Mouse (Mus musculus) liver, embryonic 15.5 days (tissue): ENCODE measurements at regions not wholly inside any gene's neighbourhood (a gene's known extent, or its start where the extent isn't known, plus 50 kb on each side); places are given as distances from the start of the nearest gene placed in this dataset.

Experiments used
- ATAC-seq: fragments of 200-750 bp; cut with Nextera tagmentation; 2 replicates; pipeline ENCODE4 v1.8.0; 2017; ENCODE audit warnings: moderate number of reproducible peaks, mild to moderate bottlenecking, moderate library complexity; ENCODE audit not compliant: insufficient read depth
- H3K27ac ChIP-seq: fragments of 300-500 bp; sonication (generic); replicated peaks from 2 replicates; pipeline ENCODE4 v1.5.1; 2015; ENCODE audit warnings: mild to moderate bottlenecking, inconsistent platforms
- H3K27me3 ChIP-seq: fragments of 300-500 bp; sonication (generic); 2 replicates; pipeline ENCODE4 v1.6.1; 2015; ENCODE audit warnings: mild to moderate bottlenecking, inconsistent platforms
- H3K36me3 ChIP-seq: fragments of 300-500 bp; sonication (generic); replicated peaks from 2 replicates; pipeline ENCODE4 v1.6.1; 2015; ENCODE audit warnings: moderate library complexity, mild to moderate bottlenecking, inconsistent platforms
- H3K4me1 ChIP-seq: fragments of 300-500 bp; sonication (generic); replicated peaks from 2 replicates; pipeline ENCODE4 v1.6.1; 2015; ENCODE audit warnings: inconsistent platforms
- H3K4me2 ChIP-seq: fragments of 300-500 bp; sonication (generic); 2 replicates; pipeline ENCODE4 v1.6.1; 2015; ENCODE audit warnings: moderate library complexity, mild to moderate bottlenecking, inconsistent platforms
- H3K4me3 ChIP-seq: fragments of 300-500 bp; sonication (generic); replicated peaks from 2 replicates; pipeline ENCODE4 v1.5.1; 2015; ENCODE audit warnings: mild to moderate bottlenecking, inconsistent platforms
- H3K9ac ChIP-seq: fragments of 300-500 bp; sonication (generic); 2 replicates; pipeline ENCODE4 v1.6.1; 2015; ENCODE audit warnings: moderate library complexity, mild to moderate bottlenecking, inconsistent platforms
- H3K9me3 ChIP-seq: fragments of 300-500 bp; sonication (generic); replicated peaks from 2 replicates; pipeline ENCODE4 v1.6.1; 2016; ENCODE audit warnings: inconsistent platforms
- WGBS: fragments of 180-500 bp; shearing (Covaris S2); methylation state at CpG from one replicate; pipeline ENCODE4 v1.1.7; 2015; ENCODE audit warnings: mixed read lengths; ENCODE audit not compliant: insufficient replicate concordance; 5-methylcytosine and 5-hydroxymethylcytosine counted together

GRCm38 (mm10) chr2:74414721-74415120 is 164.5 kb downstream of the Lnpk start:
- no peaks in the 10 kb centered on the region for H3K36me3 ChIP-seq
- no peak overlapping the region for H3K9ac ChIP-seq
- no peak overlapping the region for H3K4me2 ChIP-seq
- no peaks in the 10 kb centered on the region for H3K27me3 ChIP-seq
- ATAC-seq = no peak
- H3K4me1 ChIP-seq = no peaks in the 10 kb centered on the region
- no peak overlapping the region for H3K4me3 ChIP-seq
- H3K9me3 ChIP-seq = no peaks in the 10 kb centered on the region
- 72% methylated on average over 13 of the region's 13 CpGs for WGBS
- H3K27ac ChIP-seq = no peak overlapping the region

- Histone ChIP-seq H3K4me3 (no peak overlapping the region), H3K27me3 (no peaks in the 10 kb centered on the region), H3K4me1 (no peaks in the 10 kb centered on the region), H3K36me3 (no peaks in the 10 kb centered on the region), H3K27ac (no peak overlapping the region), H3K9ac (no peak overlapping the region), H3K4me2 (no peak overlapping the region), H3K9me3 (no peaks in the 10 kb centered on the region)
- WGBS = 54% methylated on average over 4 of the region's 4 CpGs
- no peak for ATAC-seq
Measured at GRCm38 (mm10) chr2:74409856-74410404, 169.3 kb downstream of the Lnpk start.

GRCm38 (mm10) chr2:74404493-74404892 is 174.7 kb downstream of the Lnpk start:
- no peaks in the 10 kb centered on the region for H3K4me1 ChIP-seq
- no peak overlapping the region for H3K4me2 ChIP-seq
- WGBS = 56% methylated on average over 3 of the region's 3 CpGs
- H3K36me3 ChIP-seq = no peaks in the 10 kb centered on the region
- H3K9me3 ChIP-seq = no peaks in the 10 kb centered on the region
- no peaks in the 10 kb centered on the region for H3K27me3 ChIP-seq
- ATAC-seq = no peak
- no peak overlapping the region for H3K27ac ChIP-seq
- no peak overlapping the region for H3K9ac ChIP-seq
- H3K4me3 ChIP-seq = no peak overlapping the region

GRCm38 (mm10) chr2:74391064-74391463 is 188.2 kb downstream of the Lnpk start:
- Histone ChIP-seq H3K9me3 (no peaks in the 10 kb centered on the region), H3K36me3 (no peaks in the 10 kb centered on the region), H3K4me1 (no peaks in the 10 kb centered on the region), H3K27ac (no peak overlapping the region), H3K4me3 (no peak overlapping the region), H3K4me2 (no peak overlapping the region), H3K9ac (no peak overlapping the region), H3K27me3 (no peaks in the 10 kb centered on the region)
- no peak for ATAC-seq
- 59% methylated on average over 4 of the region's 4 CpGs for WGBS

GRCm38 (mm10) chr2:74388078-74388477 is 191.2 kb downstream of the Lnpk start:
- Histone ChIP-seq H3K4me1 (no peaks in the 10 kb centered on the region), H3K27me3 (no peaks in the 10 kb centered on the region), H3K9ac (no peak overlapping the region), H3K36me3 (no peaks in the 10 kb centered on the region), H3K9me3 (no peaks in the 10 kb centered on the region), H3K27ac (no peak overlapping the region), H3K4me2 (no peak overlapping the region), H3K4me3 (no peak overlapping the region)
- WGBS = 74% methylated on average over 5 of the region's 5 CpGs
- ATAC-seq = no peak

GRCm38 (mm10) chr2:74384918-74385317 is 194.3 kb downstream of the Lnpk start:
- 53% methylated on average over 1 of the region's 1 CpGs for WGBS
- H3K36me3 ChIP-seq = no peaks in the 10 kb centered on the region
- ATAC-seq = no peak
- H3K9me3 ChIP-seq = no peaks in the 10 kb centered on the region
- H3K27me3 ChIP-seq = no peaks in the 10 kb centered on the region
- H3K4me2 ChIP-seq = no peak overlapping the region
- no peak overlapping the region for H3K27ac ChIP-seq
- no peak overlapping the region for H3K4me3 ChIP-seq
- no peaks in the 10 kb centered on the region for H3K4me1 ChIP-seq
- H3K9ac ChIP-seq = no peak overlapping the region

- H3K4me1 ChIP-seq = no peaks in the 10 kb centered on the region
- 45% methylated on average over 7 of the region's 7 CpGs for WGBS
- no peak overlapping the region for H3K4me2 ChIP-seq
- H3K36me3 ChIP-seq = no peaks in the 10 kb centered on the region
- H3K4me3 ChIP-seq = no peak overlapping the region
- H3K9ac ChIP-seq = no peak overlapping the region
- H3K9me3 ChIP-seq = no peaks in the 10 kb centered on the region
- no peak overlapping the region for H3K27ac ChIP-seq
- ATAC-seq = no peak
- no peaks in the 10 kb centered on the region for H3K27me3 ChIP-seq
Measured at GRCm38 (mm10) chr2:74380574-74381287, 198.5 kb downstream of the Lnpk start.

GRCm38 (mm10) chr2:74378709-74379108 is 200.5 kb downstream of the Lnpk start:
- no peak overlapping the region for H3K9ac ChIP-seq
- H3K4me1 ChIP-seq = no peaks in the 10 kb centered on the region
- H3K27me3 ChIP-seq = no peaks in the 10 kb centered on the region
- no peak overlapping the region for H3K4me3 ChIP-seq
- no peaks in the 10 kb centered on the region for H3K36me3 ChIP-seq
- no peak overlapping the region for H3K4me2 ChIP-seq
- ATAC-seq = no peak
- no peaks in the 10 kb centered on the region for H3K9me3 ChIP-seq
- H3K27ac ChIP-seq = no peak overlapping the region
- WGBS = 80% methylated on average over 3 of the region's 3 CpGs

GRCm38 (mm10) chr2:74373938-74374337 is 205.3 kb downstream of the Lnpk start:
- Histone ChIP-seq H3K4me1 (no peaks in the 10 kb centered on the region), H3K4me3 (no peak overlapping the region), H3K27ac (no peak overlapping the region), H3K27me3 (no peaks in the 10 kb centered on the region), H3K36me3 (no peaks in the 10 kb centered on the region), H3K9me3 (no peaks in the 10 kb centered on the region), H3K9ac (no peak overlapping the region), H3K4me2 (no peak overlapping the region)
- no peak for ATAC-seq
- WGBS = 83% methylated on average over 1 of the region's 1 CpGs

- Histone ChIP-seq H3K27ac (no peak overlapping the region), H3K9ac (no peak overlapping the region)
Measured at GRCm38 (mm10) chr2:74373056-74373455, 206.2 kb downstream of the Lnpk start.

GRCm38 (mm10) chr2:74363255-74363654 is 216.0 kb downstream of the Lnpk start:
- Histone ChIP-seq H3K4me1 (no peaks in the 10 kb centered on the region), H3K9ac (no peak overlapping the region), H3K4me2 (no peak overlapping the region), H3K27ac (no peak overlapping the region), H3K27me3 (no peaks in the 10 kb centered on the region), H3K36me3 (no peaks in the 10 kb centered on the region), H3K4me3 (no peak overlapping the region), H3K9me3 (no peaks in the 10 kb centered on the region)
- ATAC-seq = no peak
- 63% methylated on average over 2 of the region's 2 CpGs for WGBS

More at GRCm38 (mm10) chr2:74373056-74373455, 206.2 kb downstream of the Lnpk start:
- H3K27me3 ChIP-seq = no peaks in the 10 kb centered on the region
- H3K4me3 ChIP-seq = no peak overlapping the region
- H3K9me3 ChIP-seq = no peaks in the 10 kb centered on the region
- ATAC-seq = no peak
- H3K4me1 ChIP-seq = no peaks in the 10 kb centered on the region
- no peaks in the 10 kb centered on the region for H3K36me3 ChIP-seq
- 45% methylated on average over 4 of the region's 4 CpGs for WGBS
- no peak overlapping the region for H3K4me2 ChIP-seq

- H3K27me3 ChIP-seq = no peaks in the 10 kb centered on the region
- no peak for ATAC-seq
- no peak overlapping the region for H3K27ac ChIP-seq
- H3K4me1 ChIP-seq = no peaks in the 10 kb centered on the region
- no peaks in the 10 kb centered on the region for H3K36me3 ChIP-seq
- no peak overlapping the region for H3K9ac ChIP-seq
- no peak overlapping the region for H3K4me3 ChIP-seq
- H3K4me2 ChIP-seq = no peak overlapping the region
- WGBS = 61% methylated on average over 8 of the region's 8 CpGs
- no peaks in the 10 kb centered on the region for H3K9me3 ChIP-seq
Measured at GRCm38 (mm10) chr2:74354591-74354990, 224.6 kb downstream of the Lnpk start.
